Mouse (Mus musculus) liver, embryonic 14.5 days (tissue): ENCODE measurements around the gene Lrmda.

Source experiments
- CTCF ChIP-seq: IDR thresholded peaks from 2 replicates; pipeline ENCODE4 v1.5.1; 2016; ENCODE audit warnings: antibody characterized with exemption, low read depth, control low read depth
- EP300 ChIP-seq: IDR thresholded peaks from 2 replicates; pipeline ENCODE4 v1.6.1; 2016; ENCODE audit warnings: antibody characterized with exemption, low read depth

- TF ChIP-seq EP300 (no peak), CTCF (no peak)
Measured at GRCm38 (mm10) chr14:22719968-22720367, 700.5 kb downstream of the Lrmda start.
